Mouse (Mus musculus): ENCODE measurements at regions not wholly inside any gene's neighbourhood (a gene's known extent, or its start where the extent isn't known, plus 50 kb on each side); places are given as distances from the start of the nearest gene placed in this dataset.

DNA sequence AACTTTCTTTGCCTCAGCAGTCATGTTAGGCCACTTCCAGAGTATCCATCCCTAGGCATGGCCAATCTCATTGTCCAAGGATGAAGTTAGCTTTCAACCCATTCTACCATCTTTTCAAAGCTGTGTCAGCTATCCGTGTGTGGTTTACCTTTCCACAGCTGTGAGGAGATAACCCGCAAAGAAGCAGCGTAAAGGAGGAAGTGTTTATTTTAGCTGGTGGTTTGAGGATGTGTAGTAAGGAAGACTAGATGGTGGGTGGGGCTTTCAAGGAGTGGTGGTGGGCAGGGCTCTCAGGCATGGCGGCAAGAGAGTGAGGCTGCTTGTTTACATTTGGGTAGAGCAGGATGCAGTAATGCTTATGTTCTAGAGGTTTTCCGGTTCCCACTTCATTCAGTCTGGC is 52.4 kb upstream of the Kcne2 start:
- in situ Hi-C loops (cut with MboI; ENCODE audit: low pct_unique_long_range_greater_than_20kb in 1 of 2, low sequenced_read_pairs in 2 of 2, unreplicated experiment in 1 of 2), result loop anchor here in 1 of 2 experiments (5.0 kb wide), 1 partner anchor 53 kb away; no protein-coding TSS in a partner anchor

DNA sequence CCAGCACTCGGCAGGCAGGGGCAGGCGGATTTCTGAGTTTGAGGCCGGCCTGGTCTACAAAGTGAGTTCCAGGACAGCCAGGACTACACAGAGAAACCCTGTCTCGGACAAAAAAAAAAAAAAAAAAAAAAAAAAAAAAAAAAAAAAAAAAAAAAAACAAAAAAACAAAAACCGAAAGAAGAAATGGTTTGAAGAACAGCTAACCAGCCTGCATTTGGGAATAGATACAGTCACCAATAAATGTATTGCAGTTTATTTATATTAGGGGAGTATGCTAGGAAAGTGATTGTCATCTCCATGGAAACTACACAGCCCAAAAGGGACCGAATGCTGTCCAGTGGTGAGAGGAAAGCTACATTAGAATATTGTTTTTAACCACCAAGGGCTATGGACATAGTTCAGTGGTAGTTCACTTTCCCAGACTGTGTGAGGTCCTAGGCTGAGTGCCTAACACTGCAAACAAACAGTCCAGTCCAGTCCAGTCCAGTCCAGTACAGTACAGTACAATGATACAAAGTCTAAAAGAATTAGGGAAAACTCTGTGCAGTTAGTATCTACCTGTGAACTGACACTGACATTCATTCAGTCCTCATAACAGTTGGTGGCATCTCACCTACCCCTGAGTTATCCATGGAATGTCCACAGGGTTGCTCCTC is 50.1 kb upstream of the Kcne2 start:
- in situ Hi-C loops (cut with MboI; ENCODE audit: low pct_unique_long_range_greater_than_20kb in 1 of 2, low sequenced_read_pairs in 2 of 2, unreplicated experiment in 1 of 2), result no loop called here

Data from mouse embryonic stem cell (cell line).